ENCODE assay signal across 8 mouse cellular contexts in the genomic region with DNA sequence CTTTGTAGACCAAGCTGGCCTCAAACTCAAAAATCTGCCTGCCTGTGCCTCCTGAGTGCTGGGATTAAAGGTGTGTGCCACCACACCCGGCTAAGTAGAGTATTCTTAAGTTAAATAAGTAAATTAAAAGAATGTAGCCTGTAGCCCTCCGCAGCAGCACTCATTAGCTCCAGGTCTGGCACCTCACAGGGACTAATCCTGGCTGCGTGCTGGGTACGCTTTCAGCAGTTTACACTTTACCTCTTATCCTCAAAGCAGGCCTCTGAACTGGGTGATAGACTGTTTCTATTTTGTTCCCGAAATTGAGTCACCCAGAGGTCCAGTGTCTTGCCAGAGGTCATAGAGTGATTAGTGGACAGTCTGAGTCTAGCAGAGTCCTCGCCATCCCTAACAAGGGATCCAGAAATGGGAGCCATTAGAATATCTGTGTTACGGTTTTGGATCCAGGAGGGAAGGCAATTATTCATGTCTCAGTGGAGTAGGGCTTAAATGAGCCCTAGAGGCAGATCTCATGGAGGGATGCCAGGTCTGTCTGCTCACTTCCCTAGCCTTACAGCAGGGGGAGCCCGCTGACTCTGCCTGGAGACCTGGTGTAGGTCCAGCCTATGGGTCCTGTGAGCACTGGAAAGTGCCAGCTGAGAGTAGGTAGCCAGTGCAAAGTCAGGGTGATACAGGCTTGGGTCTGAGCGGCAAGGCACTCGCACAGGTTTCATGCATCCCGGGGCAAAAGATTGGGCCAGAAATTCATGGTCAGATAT. TPM values are rescaled to one million over a fixed set of nuclear protein-coding genes. Genes with fewer than 3 reads are reported as not detected.
DNase-seq lines count a peak whose midpoint lies in the region; ATAC-seq and TF ChIP-seq lines count a peak whose summit lies in the region.

No protein-coding gene starts in this region.

- peaks cover 15% of the 10 kb centered on the region for H3K36me3 ChIP-seq in E14TG2a.4 (ENCODE audit: insufficient read depth, low read length)
- no peaks in the 10 kb centered on the region; the same call in 1 of the 2 replicates for H3K36me3 ChIP-seq in forebrain, postnatal 0 days (ENCODE audit: insufficient read depth)
- peaks cover 4% of the 10 kb centered on the region; the same call in 1 of the 2 replicates for H3K36me3 ChIP-seq in lung, embryonic 14.5 days (ENCODE audit: insufficient read depth)

- no peak overlapping the region for H3K4me3 ChIP-seq in E14TG2a.4 (replicated peaks; ENCODE audit: low read length)
- H3K4me3 ChIP-seq in forebrain, postnatal 0 days (ENCODE audit: low read depth, low read length): no peak overlapping the region
- H3K4me3 ChIP-seq in layer of hippocampus, adult 2 months: no peak overlapping the region
- H3K4me3 ChIP-seq in lung, embryonic 14.5 days (ENCODE audit: low read depth, low read length): no peak overlapping the region

- peaks cover 15% of the 10 kb centered on the region; the same call in 1 of the 2 replicates for H3K27me3 ChIP-seq in E14TG2a.4 (ENCODE audit: insufficient read depth, low read length)
- H3K27me3 ChIP-seq in forebrain, postnatal 0 days (ENCODE audit: insufficient read depth, low read length): no peaks in the 10 kb centered on the region
- H3K27me3 ChIP-seq in lung, embryonic 14.5 days (ENCODE audit: insufficient read depth, low read length): no peaks in the 10 kb centered on the region; the same call in 1 of the 2 replicates

- H3K27ac ChIP-seq in forebrain, postnatal 0 days (ENCODE audit: low read depth, low read length): no peak overlapping the region
- H3K27ac ChIP-seq in layer of hippocampus, adult 2 months: no peak overlapping the region
- no peak overlapping the region for H3K27ac ChIP-seq in lung, embryonic 14.5 days (ENCODE audit: low read depth)

- H3K4me1 ChIP-seq in E14TG2a.4 (replicated peaks; ENCODE audit: low read depth, low read length): peaks cover 10% of the 10 kb centered on the region
- no peaks in the 10 kb centered on the region for H3K4me1 ChIP-seq in forebrain, postnatal 0 days (ENCODE audit: insufficient read depth)
- no peaks in the 10 kb centered on the region for H3K4me1 ChIP-seq in lung, embryonic 14.5 days (ENCODE audit: insufficient read depth)

- 25% methylated on average over 11 of the region's 11 CpGs for WGBS in forebrain, postnatal 0 days
- 30% methylated on average over 11 of the region's 11 CpGs for WGBS in lung, embryonic 14.5 days

- ATAC-seq in forebrain, postnatal 0 days: peak; percentile 75
- peak; percentile 88 to 93 for ATAC-seq in hematopoietic stem cell, adult 5-6 weeks (replicated peaks in 1 of 2; ENCODE audit: insufficient read depth in 1 of 2, low FRiP score in 2 of 2, low TSS enrichment in 1 of 2, low read depth in 1 of 2, poor library complexity in 2 of 2, severe bottlenecking in 2 of 2)
- peak; percentile 54 for ATAC-seq in lung, embryonic 14.5 days (ENCODE audit: insufficient read depth)

- peak; percentile 92 for TF ChIP-seq CTCF in E14TG2a.4 (conservative IDR thresholded peaks at IDR 0.05; ENCODE audit: low read length)
- peak; percentile 82 for TF ChIP-seq CTCF in forebrain, postnatal 0 days (IDR thresholded peaks at IDR 0.05; ENCODE audit: low read depth)
- TF ChIP-seq CTCF in layer of hippocampus, adult 2 months (conservative IDR thresholded peaks at IDR 0.05): peak; percentile 96
- peak; percentile 89 for TF ChIP-seq CTCF in lung, embryonic 14.5 days (IDR thresholded peaks at IDR 0.05; ENCODE audit: low read depth)

- no peak overlapping the region for H3K9ac ChIP-seq in forebrain, postnatal 0 days
- no peak overlapping the region for H3K9ac ChIP-seq in lung, embryonic 14.5 days

- DNase-seq in cerebellum, adult 18-20 months: peak; percentile 93 to 96
- DNase-seq in forebrain, postnatal 0 days: peak; percentile 85
- DNase-seq in layer of hippocampus, adult 2 months (ENCODE audit: low spot score in 2 of 2): peak; percentile 89 to 92
- peak; percentile 89 for DNase-seq in lung, embryonic 14.5 days
- peak; percentile 82 for DNase-seq in ovary, postnatal 36 days (ENCODE audit: low spot score)
- peak; percentile 69 to 84 for DNase-seq in thymus, postnatal 10 days (ENCODE audit: low spot score in 2 of 2)

- H3K9me3 ChIP-seq in E14TG2a.4 (ENCODE audit: low read length): no peaks in the 10 kb centered on the region
- no peaks in the 10 kb centered on the region for H3K9me3 ChIP-seq in forebrain, postnatal 0 days (ENCODE audit: low read length)
- H3K9me3 ChIP-seq in lung, embryonic 14.5 days (ENCODE audit: low read depth, low read length): no peaks in the 10 kb centered on the region

- no peak overlapping the region for H3K4me2 ChIP-seq in forebrain, postnatal 0 days (ENCODE audit: low read depth)
- no peak overlapping the region for H3K4me2 ChIP-seq in lung, embryonic 14.5 days

RNA-seq across cellular contexts. Expression of gene Zfp335, which starts 12.7 kb away (rescaled TPM):
- 20.9 and 26.0 TPM in 2 replicates for total RNA-seq in forebrain, postnatal 0 days (2014; rRNA removed)
- polyA plus RNA-seq in forebrain, postnatal 0 days (2015; fragmentation: Nextera tagmentation; extraction: Ambion mirVana): 10.0 and 11.2 TPM in 2 replicates
- total RNA-seq in hematopoietic stem cell, adult 5-6 weeks (2017): 6.6 and 10.5 TPM in 2 replicates
- total RNA-seq in layer of hippocampus, adult 2 months (2021): 10 to 100 TPM; 29.0 to 30.9 TPM
- 14.8 and 15.8 TPM in 2 replicates for polyA plus RNA-seq in lung, embryonic 14.5 days (2014; fragmentation: Nextera tagmentation; extraction: Ambion mirVana)

RNA-seq across cellular contexts. Expression of gene Mmp9, which starts 16.3 kb away (rescaled TPM):
- total RNA-seq in forebrain, postnatal 0 days (2014; rRNA removed): 5.3 and 14.2 TPM in 2 replicates
- 5.3 and 8.3 TPM in 2 replicates for polyA plus RNA-seq in forebrain, postnatal 0 days (2015; fragmentation: Nextera tagmentation; extraction: Ambion mirVana)
- total RNA-seq in hematopoietic stem cell, adult 5-6 weeks (2017): 15.3 and 37.5 TPM in 2 replicates
- 1 to 10 TPM; 1.4 to 2.2 TPM for total RNA-seq in layer of hippocampus, adult 2 months (2021)
- 0.24 and 0.25 TPM in 2 replicates for polyA plus RNA-seq in lung, embryonic 14.5 days (2014; fragmentation: Nextera tagmentation; extraction: Ambion mirVana)

RNA-seq across cellular contexts. Expression of gene Slc12a5, which starts 36.3 kb away (rescaled TPM):
- total RNA-seq in forebrain, postnatal 0 days (2014; rRNA removed): 83.2 and 139 TPM in 2 replicates
- polyA plus RNA-seq in forebrain, postnatal 0 days (2015; fragmentation: Nextera tagmentation; extraction: Ambion mirVana): 24.5 and 41.6 TPM in 2 replicates
- 0.45 and 0.63 TPM in 2 replicates for total RNA-seq in hematopoietic stem cell, adult 5-6 weeks (2017)
- total RNA-seq in layer of hippocampus, adult 2 months (2021): 100 to 1,000 TPM; 406 to 409 TPM
- polyA plus RNA-seq in lung, embryonic 14.5 days (2014; fragmentation: Nextera tagmentation; extraction: Ambion mirVana): 0.57 and 1.6 TPM in 2 replicates

RNA-seq across cellular contexts. Expression of gene Pcif1, which starts 45.2 kb away (rescaled TPM):
- total RNA-seq in forebrain, postnatal 0 days (2014; rRNA removed): 67.3 and 82.2 TPM in 2 replicates
- 104 and 115 TPM in 2 replicates for polyA plus RNA-seq in forebrain, postnatal 0 days (2015; fragmentation: Nextera tagmentation; extraction: Ambion mirVana)
- total RNA-seq in hematopoietic stem cell, adult 5-6 weeks (2017): 19.7 and 23.4 TPM in 2 replicates
- total RNA-seq in layer of hippocampus, adult 2 months (2021): 10 to 100 TPM; 45.9 to 49.6 TPM
- 76.9 and 83.0 TPM in 2 replicates for polyA plus RNA-seq in lung, embryonic 14.5 days (2014; fragmentation: Nextera tagmentation; extraction: Ambion mirVana)

Comparison
In these comparisons a context has a peak if more than half of its experiments do, and no peak if none do; other contexts are left out.
1. RNA of gene Slc12a5, which starts 36.3 kb away (total RNA-seq): 406 to 409 TPM in layer of hippocampus, adult 2 months and 83.2 to 139 TPM in forebrain, postnatal 0 days; 0.45 to 0.63 TPM in hematopoietic stem cell, adult 5-6 weeks; every median in the first group is over 10 times any median in the second.
2. Peak in every context shown above with its lines, with median percentiles within 50 percentile points of each other: CTCF ChIP-seq, DNase-seq and ATAC-seq.